Mouse (Mus musculus) lung, postnatal 0 days (tissue): ENCODE results near the gene Sema3c.

ENCODE experiments used
- CTCF ChIP-seq: IDR thresholded peaks from 2 replicates; pipeline ENCODE4 v1.5.1; 2016; ENCODE audit warnings: antibody characterized with exemption, mild to moderate bottlenecking
- EP300 ChIP-seq: IDR thresholded peaks from 2 replicates; pipeline ENCODE4 v1.6.1; 2016; ENCODE audit warnings: antibody characterized with exemption, mild to moderate bottlenecking, control low read depth

DNA sequence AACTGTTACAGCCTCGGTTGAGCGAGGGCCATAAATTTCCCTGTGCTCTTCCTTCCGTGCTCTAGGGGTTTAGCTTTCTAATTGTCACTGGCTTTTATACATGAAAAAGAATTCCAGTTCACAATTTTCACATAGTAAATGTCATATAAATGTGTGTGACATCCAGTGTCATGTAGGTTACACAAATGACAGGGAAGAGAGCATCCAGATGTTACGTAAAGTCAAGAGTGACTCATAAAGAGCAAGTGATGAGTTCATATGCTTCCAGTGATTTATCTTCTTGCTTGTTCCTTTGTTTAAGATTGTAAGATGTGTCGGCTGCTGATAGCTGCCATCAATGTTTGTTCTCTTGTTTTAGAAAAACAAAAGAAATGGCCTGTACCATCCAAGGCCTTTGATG lies 154.0 kb downstream of the Sema3c start:
- TF ChIP-seq CTCF (no peak), EP300 (no peak)
